Mouse (Mus musculus) testis, adult 2 months (tissue): ENCODE measurements around the gene Gng7.

ENCODE experiments used
- CTCF ChIP-seq: fragments of 200-500 bp; IDR thresholded peaks from 2 replicates; pipeline ENCODE4 v1.5.1; 2012; ENCODE audit warnings: low read depth, mild to moderate bottlenecking, inconsistent platforms, low read length, moderate library complexity; ENCODE audit not compliant: control insufficient read depth, insufficient read depth, insufficient replicate concordance
- POLR2A ChIP-seq: fragments of 200-500 bp; IDR thresholded peaks from 2 replicates; pipeline ENCODE4 v1.6.1; 2012; ENCODE audit warnings: low read depth, mild to moderate bottlenecking, inconsistent platforms, low read length, moderate library complexity; ENCODE audit not compliant: control insufficient read depth

- TF ChIP-seq CTCF, result no peak
- no peak for TF ChIP-seq POLR2A
Observed at GRCm38 (mm10) chr10:80981564-80982112, 33.1 kb downstream of the Gng7 start.
